Mouse (Mus musculus): ENCODE data around the gene Gopc.

DNA sequence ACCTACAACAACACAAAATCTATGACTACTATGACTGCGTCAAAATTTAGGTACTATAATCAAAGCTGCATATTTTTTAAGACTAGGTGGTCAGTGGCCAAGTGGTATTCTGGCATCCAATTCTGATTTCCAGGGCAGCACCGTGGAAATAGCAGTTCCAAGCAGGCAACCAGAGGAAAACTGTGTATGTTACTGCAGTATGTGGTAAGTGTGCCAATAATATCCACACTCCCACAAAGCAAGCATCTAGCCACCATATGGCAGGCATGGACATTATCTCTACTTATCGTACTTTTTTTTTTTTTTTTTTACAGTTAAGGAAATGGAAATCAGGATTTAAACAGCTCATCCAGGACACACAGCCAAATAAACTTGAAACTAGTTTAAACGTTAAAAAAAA is 13.5 kb downstream of the Gopc start:
- TF ChIP-seq CTCF (conservative IDR thresholded peaks at IDR 0.05; ENCODE audit: insufficient read depth, insufficient read length, low read depth, low read length) (no peak), POLR2A (IDR thresholded peaks at IDR 0.05; ENCODE audit: low read depth, low read length) (no peak)
